ENCODE assay signal across 8 mouse cellular contexts in the genomic region with DNA sequence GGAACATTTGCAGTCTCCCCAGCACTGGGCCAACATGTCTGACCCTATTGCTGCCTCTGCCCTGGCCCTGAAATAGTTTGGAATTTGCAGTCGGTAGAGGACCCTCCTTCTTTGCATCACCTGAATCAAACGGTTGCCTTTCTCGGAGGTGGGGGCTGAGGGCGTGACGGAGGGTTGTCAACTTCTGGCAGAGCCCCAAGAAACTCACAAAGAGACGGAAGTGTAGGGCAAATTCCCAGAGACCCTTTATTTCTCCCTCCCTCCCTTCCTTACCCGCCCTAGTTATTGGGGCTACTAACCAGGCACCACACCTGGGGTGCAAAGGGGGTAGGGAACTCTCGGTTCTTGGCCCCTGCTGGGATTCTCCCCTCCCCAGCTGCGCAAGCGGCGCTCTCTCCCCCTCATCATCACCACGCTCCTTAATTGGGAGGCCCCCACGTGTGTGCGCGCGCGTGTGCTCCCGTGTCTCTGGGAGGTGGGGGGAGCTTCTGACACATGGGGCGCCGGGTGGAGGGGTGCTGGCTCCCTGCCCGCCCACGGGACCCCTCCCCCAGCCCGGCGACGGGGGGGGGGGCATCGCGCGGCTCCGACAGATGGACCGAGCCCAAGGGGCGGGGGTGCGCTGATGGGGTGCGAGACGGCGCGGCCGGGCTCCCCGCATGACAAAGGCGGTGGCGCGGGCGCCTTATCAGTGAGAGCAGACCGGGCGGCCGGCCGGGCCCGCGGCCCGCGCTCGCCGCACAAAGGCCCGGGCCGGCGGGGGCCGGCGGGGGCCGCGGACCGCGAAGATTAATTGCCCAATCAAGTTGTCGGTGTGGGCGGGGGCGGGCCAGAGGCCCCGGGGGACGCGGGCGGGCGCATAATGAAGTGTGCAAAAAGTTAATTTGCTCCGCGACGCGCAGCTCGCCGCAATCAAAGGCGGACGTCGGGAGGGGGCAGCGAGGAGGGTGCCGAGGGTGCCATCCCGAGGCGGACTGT. TPM values are rescaled to one million over a fixed set of nuclear protein-coding genes. Genes with fewer than 3 reads are reported as not detected.
DNase-seq lines count a peak whose midpoint lies in the region; ATAC-seq lines count a peak whose summit lies in the region.

No protein-coding gene starts in this region.

- peak overlapping the region; percentile 38 to 47 for H3K4me3 ChIP-seq in heart, embryonic 14.5 days (ENCODE audit: control insufficient read depth in 1 of 2, insufficient read depth in 1 of 2, low read depth in 1 of 2, low read length in 2 of 2)
- peak overlapping the region; percentile 48 for H3K4me3 ChIP-seq in forebrain, embryonic 14.5 days (ENCODE audit: low read depth, low read length)
- H3K4me3 ChIP-seq in liver, embryonic 13.5 days (replicated peaks) = peak overlapping the region; percentile 45

- no peak for DNase-seq in heart, postnatal 10 days
- DNase-seq in Muller cell, postnatal 12 days (ENCODE audit: inconsistent ontology term) = peak; percentile 44
- peak; percentile 85 for DNase-seq in forebrain, embryonic 14.5 days (ENCODE audit: low spot score)
- no peak for DNase-seq in liver, embryonic 13.5 days
- DNase-seq in testis, postnatal 10 days (ENCODE audit: low spot score) = peak; percentile 63
- no peak for DNase-seq in frontal cortex, postnatal 36 days (ENCODE audit: low spot score in 2 of 2)
- DNase-seq in gastrocnemius, postnatal 14 days = no peak

- no peaks in the 10 kb centered on the region for H3K36me3 ChIP-seq in heart, embryonic 14.5 days (ENCODE audit: control insufficient read depth, insufficient read depth, low read length)
- H3K36me3 ChIP-seq in forebrain, embryonic 14.5 days (ENCODE audit: control insufficient read depth, insufficient read depth, low read length) = no peaks in the 10 kb centered on the region
- H3K36me3 ChIP-seq in liver, embryonic 13.5 days = no peaks in the 10 kb centered on the region

- WGBS in heart, embryonic 14.5 days = under 1% methylated on average over 69 of the region's 82 CpGs
- WGBS in forebrain, embryonic 14.5 days = under 1% methylated on average over 43 of the region's 82 CpGs
- WGBS in liver, embryonic 13.5 days (ENCODE audit: insufficient replicate concordance) = under 1% methylated on average over 81 of the region's 82 CpGs

- H3K4me1 ChIP-seq in heart, embryonic 14.5 days (ENCODE audit: control insufficient read depth in 2 of 2, insufficient read depth in 2 of 2, low read length in 2 of 2) = peaks cover 6 to 29% of the 10 kb centered on the region in 2 experiments; a peak in 3 of 4 replicates
- peaks cover 39% of the 10 kb centered on the region for H3K4me1 ChIP-seq in forebrain, embryonic 14.5 days (ENCODE audit: control insufficient read depth, insufficient read depth, low read length)
- H3K4me1 ChIP-seq in liver, embryonic 13.5 days (replicated peaks) = peaks cover 17% of the 10 kb centered on the region

- no peaks in the 10 kb centered on the region for H3K9me3 ChIP-seq in heart, embryonic 14.5 days (ENCODE audit: control insufficient read depth, low read length)
- no peaks in the 10 kb centered on the region for H3K9me3 ChIP-seq in forebrain, embryonic 14.5 days (replicated peaks; ENCODE audit: control insufficient read depth, low read length)
- no peaks in the 10 kb centered on the region for H3K9me3 ChIP-seq in liver, embryonic 13.5 days (replicated peaks)

- peak overlapping the region; percentile 96 for H3K4me2 ChIP-seq in heart, embryonic 14.5 days (ENCODE audit: low read length)
- H3K4me2 ChIP-seq in forebrain, embryonic 14.5 days (ENCODE audit: low read length) = peak overlapping the region; percentile 94
- H3K4me2 ChIP-seq in liver, embryonic 13.5 days = peak overlapping the region; percentile 65

- intact Hi-C loops in heart, postnatal 10 days (cut with DNase I) = no loop called here
- intact Hi-C loops in gastrocnemius, postnatal 14 days (cut with DNase I; ENCODE audit: low total_unique reads) = no loop called here

- ATAC-seq in heart, embryonic 14.5 days (ENCODE audit: insufficient number of reproducible peaks, insufficient read depth, low FRiP score, low read depth) = no peak
- ATAC-seq in forebrain, embryonic 14.5 days = peak; percentile 73
- ATAC-seq in liver, embryonic 13.5 days (ENCODE audit: low read depth) = no peak

- peaks cover 75% of the 10 kb centered on the region for H3K27me3 ChIP-seq in heart, embryonic 14.5 days (ENCODE audit: control insufficient read depth, insufficient read depth, low read length)
- peaks cover 3% of the 10 kb centered on the region; the same call in 1 of the 2 replicates for H3K27me3 ChIP-seq in forebrain, embryonic 14.5 days (replicated peaks; ENCODE audit: control insufficient read depth, insufficient read depth, low read length)
- peaks cover 97% of the 10 kb centered on the region for H3K27me3 ChIP-seq in liver, embryonic 13.5 days

- H3K9ac ChIP-seq in heart, embryonic 14.5 days (ENCODE audit: low read length) = peak overlapping the region; percentile 67
- H3K9ac ChIP-seq in forebrain, embryonic 14.5 days (ENCODE audit: low read length) = peak overlapping the region; percentile 82
- peak overlapping the region; percentile 9; the same call in 1 of the 2 replicates for H3K9ac ChIP-seq in liver, embryonic 13.5 days

- no peak overlapping the region for H3K27ac ChIP-seq in heart, embryonic 14.5 days (replicated peaks in 1 of 2; ENCODE audit: control insufficient read depth in 1 of 2, insufficient read depth in 1 of 2, low read depth in 2 of 2, low read length in 2 of 2)
- peak overlapping the region; percentile 97 for H3K27ac ChIP-seq in forebrain, embryonic 14.5 days (ENCODE audit: low read depth, low read length)
- no peak overlapping the region for H3K27ac ChIP-seq in liver, embryonic 13.5 days

RNA-seq across cellular contexts. Expression of gene Scrt2, which starts 33.0 kb away (rescaled TPM):
- not detected in 2 replicates for polyA plus RNA-seq in heart, embryonic 14.5 days (2014; fragmentation: Nextera tagmentation; extraction: Ambion mirVana)
- not detected for total RNA-seq in heart, postnatal 10 days (2021)
- polyA plus RNA-seq in forebrain, embryonic 14.5 days (2014; fragmentation: Nextera tagmentation; extraction: Ambion mirVana) = 16.1 and 16.2 TPM in 2 replicates
- polyA plus RNA-seq in liver, embryonic 13.5 days (2015; fragmentation: Nextera tagmentation; extraction: Ambion mirVana) = not detected in 2 replicates
- under 1 TPM in 1 of 2 experiments, not detected in 1; 0.10 TPM for total RNA-seq in gastrocnemius, postnatal 14 days (2021)

RNA-seq across cellular contexts. Expression of gene Slc52a3, which starts 52.0 kb away (rescaled TPM):
- polyA plus RNA-seq in heart, embryonic 14.5 days (2014; fragmentation: Nextera tagmentation; extraction: Ambion mirVana) = 0.09 and 0.22 TPM in 2 replicates
- total RNA-seq in heart, postnatal 10 days (2021) = 1 to 10 TPM; 2.1 to 2.6 TPM
- polyA plus RNA-seq in forebrain, embryonic 14.5 days (2014; fragmentation: Nextera tagmentation; extraction: Ambion mirVana) = 0.72 and 1.1 TPM in 2 replicates
- 1.3 and 1.5 TPM in 2 replicates for polyA plus RNA-seq in liver, embryonic 13.5 days (2015; fragmentation: Nextera tagmentation; extraction: Ambion mirVana)
- 1 to 10 TPM; 1.3 to 1.4 TPM for total RNA-seq in gastrocnemius, postnatal 14 days (2021)

RNA-seq across cellular contexts. Expression of gene Srxn1, which starts 57.0 kb away (rescaled TPM):
- polyA plus RNA-seq in heart, embryonic 14.5 days (2014; fragmentation: Nextera tagmentation; extraction: Ambion mirVana) = 5.7 and 6.1 TPM in 2 replicates
- 10 to 100 TPM; 11.3 to 12.1 TPM for total RNA-seq in heart, postnatal 10 days (2021)
- polyA plus RNA-seq in forebrain, embryonic 14.5 days (2014; fragmentation: Nextera tagmentation; extraction: Ambion mirVana) = 11.8 and 12.0 TPM in 2 replicates
- 17.2 and 17.9 TPM in 2 replicates for polyA plus RNA-seq in liver, embryonic 13.5 days (2015; fragmentation: Nextera tagmentation; extraction: Ambion mirVana)
- total RNA-seq in gastrocnemius, postnatal 14 days (2021) = 10 to 100 TPM in 1 of 2 experiments, 1 to 10 TPM in 1; 9.2 to 12.0 TPM

Comparison
In these comparisons a context has a peak if more than half of its experiments do, and no peak if none do; other contexts are left out.
1. H3K9ac ChIP-seq: peak in every context shown above with its lines; median percentile 82 in forebrain, embryonic 14.5 days; 67 in heart, embryonic 14.5 days; 9 in liver, embryonic 13.5 days.
2. DNase-seq: peak in Muller cell, postnatal 12 days (single experiment), forebrain, embryonic 14.5 days (single experiment) and testis, postnatal 10 days (single experiment); none in heart, postnatal 10 days (0 of 2), liver, embryonic 13.5 days (single experiment), frontal cortex, postnatal 36 days (0 of 2) and gastrocnemius, postnatal 14 days (single experiment).
3. RNA of gene Scrt2, which starts 33.0 kb away (polyA plus RNA-seq): 16.1 to 16.2 TPM in forebrain, embryonic 14.5 days; not detected in heart, embryonic 14.5 days and not detected in liver, embryonic 13.5 days; every median in the first group is over 10 times any median in the second.
4. Peak in every context shown above with its lines, with median percentiles within 50 percentile points of each other: H3K4me2 ChIP-seq and H3K4me3 ChIP-seq.